Mouse (Mus musculus): Measurements from ENCODE around the gene Actr2. TPM values are rescaled to one million over a fixed set of nuclear protein-coding genes. Genes with fewer than 3 reads are reported as not detected.
"Not testable (repeated sequence)": the region's sequence is repeated elsewhere in the genome, so short reads cannot be mapped to it uniquely, and the experiment has no call there.

Actr2 gene
- polyA plus RNA-seq, 1 experiment from 2014 or later = 153 TPM

- not testable (repeated sequence) for H3K9ac ChIP-seq; ATAC-seq (ENCODE audit: low FRiP score); H3K9me3 ChIP-seq (replicated peaks); H3K4me1 ChIP-seq; H3K4me2 ChIP-seq (replicated peaks); H3K4me3 ChIP-seq; H3K27ac ChIP-seq; H3K27me3 ChIP-seq
- peaks cover 47% of the 10 kb centered on the region for H3K36me3 ChIP-seq
- 34% methylated on average over 2 of the region's 2 CpGs for WGBS
Observed at GRCm38 (mm10) chr11:20064086-20064485, 48.6 kb downstream of the Actr2 start.

GRCm38 (mm10) chr11:20062801-20063200 is 49.9 kb downstream of the Actr2 start:
- H3K27me3 ChIP-seq; H3K9ac ChIP-seq; H3K27ac ChIP-seq; ATAC-seq (ENCODE audit: low FRiP score); H3K4me1 ChIP-seq; H3K9me3 ChIP-seq (replicated peaks); H3K4me3 ChIP-seq; H3K4me2 ChIP-seq (replicated peaks): not testable (repeated sequence)
- H3K36me3 ChIP-seq = peaks cover 43% of the 10 kb centered on the region
- WGBS = 86% methylated on average over 9 of the region's 9 CpGs

- 96% methylated on average over 3 of the region's 3 CpGs for WGBS
- no peak overlapping the region for H3K4me3 ChIP-seq
- H3K4me2 ChIP-seq (replicated peaks) = no peak overlapping the region
- H3K36me3 ChIP-seq = peaks cover 47% of the 10 kb centered on the region
- H3K9ac ChIP-seq = no peak overlapping the region
- H3K9me3 ChIP-seq (replicated peaks) = no peaks in the 10 kb centered on the region
- peaks cover 5% of the 10 kb centered on the region; the same call in 1 of the 2 replicates for H3K4me1 ChIP-seq
- no peaks in the 10 kb centered on the region for H3K27me3 ChIP-seq
- H3K27ac ChIP-seq = no peak overlapping the region
- ATAC-seq (ENCODE audit: low FRiP score) = no peak
Observed at GRCm38 (mm10) chr11:20059736-20060135, 53.0 kb downstream of the Actr2 start.

- Histone ChIP-seq H3K9ac (no peak overlapping the region), H3K36me3 (peaks cover 44% of the 10 kb centered on the region), H3K4me1 (peaks cover 6% of the 10 kb centered on the region), H3K27me3 (no peaks in the 10 kb centered on the region), H3K27ac (no peak overlapping the region), H3K4me2 (replicated peaks) (no peak overlapping the region), H3K4me3 (no peak overlapping the region), H3K9me3 (replicated peaks) (no peaks in the 10 kb centered on the region)
- ATAC-seq (ENCODE audit: low FRiP score) = no peak
- WGBS = 94% methylated on average over 2 of the region's 2 CpGs
Observed at GRCm38 (mm10) chr11:20057429-20057828, 55.3 kb downstream of the Actr2 start.

GRCm38 (mm10) chr11:20056168-20056567 is 56.5 kb downstream of the Actr2 start:
- ATAC-seq (ENCODE audit: low FRiP score) = no peak
- no peak overlapping the region for H3K4me3 ChIP-seq
- no peaks in the 10 kb centered on the region for H3K27me3 ChIP-seq
- H3K4me1 ChIP-seq = peaks cover 6% of the 10 kb centered on the region
- no peaks in the 10 kb centered on the region for H3K9me3 ChIP-seq (replicated peaks)
- H3K4me2 ChIP-seq (replicated peaks) = no peak overlapping the region
- WGBS = 94% methylated on average over 1 of the region's 1 CpGs
- peaks cover 40% of the 10 kb centered on the region for H3K36me3 ChIP-seq
- H3K9ac ChIP-seq = no peak overlapping the region
- H3K27ac ChIP-seq = no peak overlapping the region

- no peak for ATAC-seq (ENCODE audit: low FRiP score)
- no peaks in the 10 kb centered on the region for H3K27me3 ChIP-seq
- H3K9ac ChIP-seq = no peak overlapping the region
- no peak overlapping the region for H3K4me2 ChIP-seq (replicated peaks)
- peaks cover 30% of the 10 kb centered on the region for H3K36me3 ChIP-seq
- H3K27ac ChIP-seq = no peak overlapping the region
- H3K4me1 ChIP-seq = peaks cover 6% of the 10 kb centered on the region
- no peaks in the 10 kb centered on the region for H3K9me3 ChIP-seq (replicated peaks)
- H3K4me3 ChIP-seq = no peak overlapping the region
- WGBS = 35% methylated on average over 5 of the region's 5 CpGs
Observed at GRCm38 (mm10) chr11:20054617-20055016, 58.1 kb downstream of the Actr2 start.

- no peak for ATAC-seq (ENCODE audit: low FRiP score)
- no peak overlapping the region for H3K4me3 ChIP-seq
- H3K36me3 ChIP-seq = peaks cover 23% of the 10 kb centered on the region
- H3K4me1 ChIP-seq = peaks cover 6% of the 10 kb centered on the region
- no peak overlapping the region for H3K9ac ChIP-seq
- no peak overlapping the region for H3K4me2 ChIP-seq (replicated peaks)
- H3K9me3 ChIP-seq (replicated peaks) = no peaks in the 10 kb centered on the region
- WGBS = 77% methylated on average over 3 of the region's 3 CpGs
- H3K27me3 ChIP-seq = no peaks in the 10 kb centered on the region
- no peak overlapping the region for H3K27ac ChIP-seq
Observed at GRCm38 (mm10) chr11:20053951-20054350, 58.8 kb downstream of the Actr2 start.

- peaks cover 6% of the 10 kb centered on the region for H3K4me1 ChIP-seq
- ATAC-seq (ENCODE audit: low FRiP score) = no peak
- no peak overlapping the region for H3K4me2 ChIP-seq (replicated peaks)
- no peak overlapping the region; the same call in 1 of the 2 replicates for H3K9ac ChIP-seq
- no peak overlapping the region for H3K27ac ChIP-seq
- peaks cover 20% of the 10 kb centered on the region for H3K36me3 ChIP-seq
- H3K4me3 ChIP-seq = no peak overlapping the region
- no peaks in the 10 kb centered on the region for H3K9me3 ChIP-seq (replicated peaks)
- no peaks in the 10 kb centered on the region for H3K27me3 ChIP-seq
- WGBS = 65% methylated on average over 13 of the region's 13 CpGs
Observed at GRCm38 (mm10) chr11:20052814-20053536, 59.7 kb downstream of the Actr2 start.

GRCm38 (mm10) chr11:20045586-20045985 is 67.1 kb downstream of the Actr2 start:
- no peak overlapping the region for H3K4me3 ChIP-seq
- 70% methylated on average over 3 of the region's 3 CpGs for WGBS
- no peaks in the 10 kb centered on the region for H3K36me3 ChIP-seq
- peaks cover 15% of the 10 kb centered on the region for H3K4me1 ChIP-seq
- no peak for ATAC-seq (ENCODE audit: low FRiP score)
- no peak overlapping the region for H3K27ac ChIP-seq
- H3K9ac ChIP-seq = no peak overlapping the region
- H3K4me2 ChIP-seq (replicated peaks) = no peak overlapping the region
- H3K9me3 ChIP-seq (replicated peaks) = no peaks in the 10 kb centered on the region
- no peaks in the 10 kb centered on the region for H3K27me3 ChIP-seq

GRCm38 (mm10) chr11:20043256-20043655 is 69.5 kb downstream of the Actr2 start:
- H3K27ac ChIP-seq = no peak overlapping the region
- no peaks in the 10 kb centered on the region for H3K36me3 ChIP-seq
- no peak for ATAC-seq (ENCODE audit: low FRiP score)
- no peaks in the 10 kb centered on the region for H3K27me3 ChIP-seq
- H3K4me1 ChIP-seq = peaks cover 20% of the 10 kb centered on the region
- 71% methylated on average over 4 of the region's 4 CpGs for WGBS
- H3K4me2 ChIP-seq (replicated peaks) = no peak overlapping the region
- H3K4me3 ChIP-seq = no peak overlapping the region
- H3K9me3 ChIP-seq (replicated peaks) = no peaks in the 10 kb centered on the region
- H3K9ac ChIP-seq = no peak overlapping the region

GRCm38 (mm10) chr11:20042106-20042505 is 70.6 kb downstream of the Actr2 start:
- Histone ChIP-seq H3K27me3 (no peaks in the 10 kb centered on the region), H3K27ac (no peak overlapping the region), H3K9me3 (replicated peaks) (no peaks in the 10 kb centered on the region), H3K4me3 (no peak overlapping the region), H3K9ac (no peak overlapping the region), H3K36me3 (no peaks in the 10 kb centered on the region), H3K4me1 (peaks cover 23% of the 10 kb centered on the region), H3K4me2 (replicated peaks) (no peak overlapping the region)
- WGBS = 72% methylated on average over 4 of the region's 4 CpGs
- ATAC-seq (ENCODE audit: low FRiP score) = no peak

- Histone ChIP-seq H3K27me3 (no peaks in the 10 kb centered on the region), H3K9ac (no peak overlapping the region), H3K4me3 (no peak overlapping the region), H3K9me3 (replicated peaks) (no peaks in the 10 kb centered on the region), H3K36me3 (no peaks in the 10 kb centered on the region), H3K4me1 (peaks cover 23% of the 10 kb centered on the region), H3K27ac (no peak overlapping the region), H3K4me2 (replicated peaks) (no peak overlapping the region)
- no peak for ATAC-seq (ENCODE audit: low FRiP score)
- WGBS = 13% methylated on average over 6 of the region's 6 CpGs
Observed at GRCm38 (mm10) chr11:20041164-20041920, 71.4 kb downstream of the Actr2 start.

Data from hindbrain, embryonic 12.5 days (tissue).